Mouse (Mus musculus) CH12.LX (cell line): Measurements from ENCODE around the gene Rprml. TPM values are rescaled to one million over a fixed set of nuclear protein-coding genes. Genes with fewer than 3 reads are reported as not detected.

Experiments used
- DNase-seq: peaks from one replicate; pipeline ENCODE4 v3.0.0-alpha.2; 2013; ENCODE audit errors: extremely low read depth
- H3K27ac ChIP-seq: 2 replicates; pipeline ENCODE4 v1.5.1; 2012; ENCODE audit warnings: low read depth, mild to moderate bottlenecking, control low read depth, moderate library complexity; ENCODE audit not compliant: insufficient read depth
- H3K27me3 ChIP-seq: replicated peaks from 2 replicates; pipeline ENCODE3; 2012; ENCODE audit warnings: inconsistent platforms
- H3K36me3 ChIP-seq, 2 experiments: replicated peaks in 1 of 2; 2 replicates each; pipeline versions ENCODE3 to v1.6.1; 2012; ENCODE audit warnings: inconsistent platforms in 1 of 2, low read length in 1 of 2, mild to moderate bottlenecking in 1 of 2, mixed read lengths in 1 of 2, moderate library complexity in 1 of 2; ENCODE audit not compliant: control insufficient read depth in 1 of 2, insufficient read depth in 1 of 2
- H3K4me1 ChIP-seq, 2 experiments: 2 replicates each; pipeline ENCODE4 v1.6.1; 2012; ENCODE audit warnings: inconsistent platforms in 1 of 2, moderate library complexity in 1 of 2; ENCODE audit not compliant: insufficient read depth in 2 of 2, control insufficient read depth in 1 of 2
- H3K4me2 ChIP-seq: 2 replicates; pipeline ENCODE4 v1.6.1; 2012; ENCODE audit warnings: low read depth, mild to moderate bottlenecking, control low read depth; ENCODE audit not compliant: poor library complexity, insufficient read depth, severe bottlenecking
- H3K4me3 ChIP-seq, 3 experiments: fragments of 150-350 bp in 1 of 3; sonication (generic) in 1 of 3; replicated peaks in 1 of 3; 2 replicates each; pipeline versions ENCODE3 to v1.5.1; 2011 to 2012; ENCODE audit warnings: low read depth in 2 of 3, low read length in 2 of 3, mild to moderate bottlenecking in 2 of 3, moderate library complexity in 2 of 3, control low read depth in 1 of 3, improper control_type of control experiment in 1 of 3, inconsistent platforms in 1 of 3, mixed read lengths in 1 of 3; ENCODE audit not compliant: poor library complexity in 1 of 3
- H3K79me2 ChIP-seq: replicated peaks from 2 replicates; pipeline ENCODE4 v1.6.1; 2012; ENCODE audit warnings: mild to moderate bottlenecking, moderate library complexity; ENCODE audit not compliant: control insufficient read depth, poor library complexity, insufficient read depth, severe bottlenecking; ENCODE audit errors: extremely low read depth
- H3K9ac ChIP-seq: 2 replicates; pipeline ENCODE4 v1.6.1; 2012; ENCODE audit warnings: low read depth, mild to moderate bottlenecking, control low read depth, moderate library complexity; ENCODE audit not compliant: insufficient read depth
- H3K9me3 ChIP-seq: replicated peaks from 2 replicates; pipeline ENCODE3; 2012; ENCODE audit warnings: low read length, inconsistent platforms, mixed read lengths
- BHLHE40 ChIP-seq: IDR thresholded peaks from 2 replicates; pipeline ENCODE4 v1.6.1; 2011; ENCODE audit warnings: mild to moderate bottlenecking, low read depth, low read length, improper control_type of control experiment
- CHD2 ChIP-seq: IDR thresholded peaks from 2 replicates; pipeline ENCODE4 v1.6.1; 2011; ENCODE audit warnings: low read length, improper control_type of control experiment
- CTCF ChIP-seq, 2 experiments: IDR thresholded peaks in 1 of 2; conservative IDR thresholded peaks in 1 of 2; 2 replicates each; pipeline ENCODE4 v1.5.1; 2011 to 2012; ENCODE audit warnings: low read depth in 2 of 2, low read length in 2 of 2, improper control_type of control experiment in 1 of 2, inconsistent platforms in 1 of 2, mild to moderate bottlenecking in 1 of 2, moderate library complexity in 1 of 2
- EP300 ChIP-seq: IDR thresholded peaks from 2 replicates; pipeline ENCODE4 v1.6.1; 2011; ENCODE audit warnings: low read length, improper control_type of control experiment
- IRF4 ChIP-seq: IDR thresholded peaks from 2 replicates; pipeline ENCODE4 v1.6.1; 2014; ENCODE audit warnings: low read depth, mild to moderate bottlenecking, inconsistent platforms, low read length, improper control_type of control experiment
- KAT2A ChIP-seq: IDR thresholded peaks from 2 replicates; pipeline ENCODE4 v1.6.1; 2012; ENCODE audit warnings: low read length, improper control_type of control experiment, inconsistent platforms; ENCODE audit not compliant: insufficient replicate concordance
- MAX ChIP-seq: IDR thresholded peaks from 2 replicates; pipeline ENCODE4 v1.6.1; 2011; ENCODE audit warnings: low read length, improper control_type of control experiment
- MEF2A ChIP-seq: IDR thresholded peaks from 2 replicates; pipeline ENCODE4 v1.6.1; 2014; ENCODE audit warnings: low read depth, mild to moderate bottlenecking, inconsistent platforms, low read length, improper control_type of control experiment, borderline replicate concordance
- NELFE ChIP-seq: IDR thresholded peaks from 2 replicates; pipeline ENCODE4 v1.6.1; 2011; ENCODE audit warnings: low read depth, low read length, improper control_type of control experiment
- NRF1 ChIP-seq: IDR thresholded peaks from 2 replicates; pipeline ENCODE4 v1.6.1; 2014; ENCODE audit warnings: low read depth, mild to moderate bottlenecking, inconsistent platforms, low read length, improper control_type of control experiment, moderate library complexity
- PAX5 ChIP-seq: IDR thresholded peaks from 2 replicates; pipeline ENCODE4 v1.6.1; 2012; ENCODE audit warnings: low read length, inconsistent platforms, mixed read lengths
- POLR2AphosphoS2 ChIP-seq: IDR thresholded peaks from 2 replicates; pipeline ENCODE4 v1.6.1; 2011; ENCODE audit warnings: low read depth, low read length, improper control_type of control experiment
- RCOR1 ChIP-seq: conservative IDR thresholded peaks from 2 replicates; pipeline ENCODE4 v1.6.1; 2012; ENCODE audit warnings: low read depth, mild to moderate bottlenecking, inconsistent platforms, low read length, improper control_type of control experiment
- USF1 ChIP-seq: IDR thresholded peaks from 2 replicates; pipeline ENCODE4 v1.6.1; 2014; ENCODE audit warnings: low read depth, mild to moderate bottlenecking, inconsistent platforms, low read length, improper control_type of control experiment
- ZC3H11A ChIP-seq: IDR thresholded peaks from 2 replicates; pipeline ENCODE4 v1.6.1; 2012; ENCODE audit warnings: low read depth, mild to moderate bottlenecking, inconsistent platforms, low read length, improper control_type of control experiment
- ZKSCAN1 ChIP-seq: IDR thresholded peaks from 2 replicates; pipeline ENCODE4 v1.6.1; 2012; ENCODE audit warnings: low read depth, inconsistent platforms, low read length, improper control_type of control experiment, borderline replicate concordance
- dilution Hi-C: fragments of 300-500 bp; cut with MboI; formaldehyde crosslinking; loops from 2 replicates; pipeline ENCODE4 v1.14.3; 2020; ENCODE audit warnings: low sequenced_read_pairs; ENCODE audit not compliant: extremely low pct_unique_long_range_greater_than_20kb, extremely low pct_ligation_motif_present
- in situ Hi-C: fragments of 300-500 bp; cut with MboI; formaldehyde crosslinking; loops from 3 replicates; pipeline ENCODE4 v1.14.3; 2019; ENCODE audit warnings: low sequenced_read_pairs, low pct_ligation_motif_present, low pct_unique_long_range_greater_than_20kb, mixed read lengths
- polyA plus RNA-seq: library from polyadenylated mRNA; unstranded; fragments of >175 nt; gene quantifications from 2 replicates; pipeline ENCODE4 v1.2.1, GENCODE M21; 2012; ENCODE audit warnings: low read depth; ENCODE audit not compliant: insufficient read length
- total RNA-seq, 2 experiments: library from RNA; depleted of rRNA; stranded (reverse); fragments of 300-350 nt in 1 of 2; fragments of >200 nt in 1 of 2; gene quantifications; 2 replicates each; pipeline ENCODE4 v1.2.3; 2012 to 2014

The Rprml gene
- total and polyA plus RNA-seq, 3 experiments = not detected

- H3K36me3 ChIP-seq = peaks cover 0 to 11% of the 10 kb centered on the region in 2 experiments
- TF ChIP-seq MEF2A = no peak
- no peak for TF ChIP-seq CHD2
- no peak for TF ChIP-seq ZC3H11A
- no peak for TF ChIP-seq IRF4
- no peak for TF ChIP-seq ZKSCAN1
- TF ChIP-seq CTCF (conservative IDR thresholded peaks at IDR 0.05 in 1 of 2, IDR thresholded peaks at IDR 0.05 in 1 of 2; ENCODE audit: low read depth in 2 of 2, low read length in 2 of 2) = no peak
- TF ChIP-seq RCOR1 = no peak
- TF ChIP-seq USF1 = no peak
- no peak for TF ChIP-seq BHLHE40
- TF ChIP-seq POLR2AphosphoS2 = no peak
- TF ChIP-seq PAX5 = no peak
- no peak for TF ChIP-seq NELFE
- TF ChIP-seq NRF1 = no peak
- no peak for TF ChIP-seq MAX
- no peak for TF ChIP-seq EP300
- dilution Hi-C loops = no loop called here
- H3K4me1 ChIP-seq = no peaks in the 10 kb centered on the region
- DNase-seq = no peak
- H3K27ac ChIP-seq = no peak overlapping the region
- no peak overlapping the region for H3K4me3 ChIP-seq
- H3K4me2 ChIP-seq = no peak overlapping the region
- H3K79me2 ChIP-seq = no peaks in the 10 kb centered on the region
- H3K9me3 ChIP-seq = no peaks in the 10 kb centered on the region
- in situ Hi-C loops = no loop called here
- H3K9ac ChIP-seq = no peak overlapping the region
- H3K27me3 ChIP-seq = peaks cover 43% of the 10 kb centered on the region
These were observed 17.0 kb downstream of the Rprml start for GRCm38 (mm10) chr11:103666181-103666906.

- Histone ChIP-seq H3K27me3 (peaks cover 39% of the 10 kb centered on the region), H3K27ac (no peak overlapping the region), H3K4me1 (no peaks in the 10 kb centered on the region), H3K9me3 (no peaks in the 10 kb centered on the region), H3K4me3 (no peak overlapping the region), H3K4me2 (no peak overlapping the region), H3K36me3 (peaks cover 0 to 13% of the 10 kb centered on the region in 2 experiments), H3K9ac (no peak overlapping the region), H3K79me2 (no peaks in the 10 kb centered on the region)
- dilution Hi-C loops (no loop called here), in situ Hi-C loops (no loop called here)
- no peak for TF ChIP-seq NELFE
- no peak for TF ChIP-seq KAT2A
- no peak for TF ChIP-seq ZC3H11A
- DNase-seq = no peak
These were observed 17.6 kb downstream of the Rprml start for GRCm38 (mm10) chr11:103666907-103667426.
